Mouse (Mus musculus) granulocyte monocyte progenitor cell, adult 5-6 weeks (primary cell): ENCODE data around the gene Aes. TPM values are rescaled to one million over a fixed set of nuclear protein-coding genes. Genes with fewer than 3 reads are reported as not detected.

Experiments
- total RNA-seq, 2 experiments: library from RNA; stranded (forward) in 1 of 2; stranded (reverse) in 1 of 2; fragments of 200-712, 200-1000 nt in 1 of 2; fragments of >200 nt in 1 of 2; fragmentation: Nextera tagmentation in 1 of 2; gene quantifications; 2 replicates each; pipeline ENCODE4 v1.2.3; 2014 to 2017

The Aes gene
- total RNA-seq, 2 experiments from 2014 or later = 220 to 250 TPM

Other genes starting within 250 kb of the Aes start
- 16.2 and 16.3 TPM in 2 replicates for gene Cactin, start 238.4 kb upstream of the Aes start, total RNA-seq (2014; fragmentation: Nextera tagmentation)
- gene Cactin, start 238.4 kb upstream of the Aes start, total RNA-seq (2017) = 19.4 and 26.5 TPM in 2 replicates
- not detected in 2 replicates for gene Tbxa2r, start 230.8 kb upstream of the Aes start, total RNA-seq (2014; fragmentation: Nextera tagmentation)
- gene Tbxa2r, start 230.8 kb upstream of the Aes start, total RNA-seq (2017) = 0.09 TPM in 1 of 2 replicates, not detected in the other
- gene Gipc3, start 216.2 kb upstream of the Aes start, total RNA-seq (2014; fragmentation: Nextera tagmentation) = not detected in 2 replicates
- gene Gipc3, start 216.2 kb upstream of the Aes start, total RNA-seq (2017) = not detected in 2 replicates
- 19.1 and 43.4 TPM in 2 replicates for gene Hmg20b, start 209.0 kb upstream of the Aes start, total RNA-seq (2014; fragmentation: Nextera tagmentation)
- gene Hmg20b, start 209.0 kb upstream of the Aes start, total RNA-seq (2017) = 29.8 and 35.5 TPM in 2 replicates
- 12.0 and 17.5 TPM in 2 replicates for gene Mfsd12, start 202.0 kb upstream of the Aes start, total RNA-seq (2014; fragmentation: Nextera tagmentation)
- 10.8 and 11.5 TPM in 2 replicates for gene Mfsd12, start 202.0 kb upstream of the Aes start, total RNA-seq (2017)
- not detected in 2 replicates for gene 4930404N11Rik, start 193.7 kb upstream of the Aes start, total RNA-seq (2014; fragmentation: Nextera tagmentation)
- 0.10 and 0.26 TPM in 2 replicates for gene 4930404N11Rik, start 193.7 kb upstream of the Aes start, total RNA-seq (2017)
- 14.8 and 17.0 TPM in 2 replicates for gene Fzr1, start 181.0 kb upstream of the Aes start, total RNA-seq (2014; fragmentation: Nextera tagmentation)
- gene Fzr1, start 181.0 kb upstream of the Aes start, total RNA-seq (2017) = 13.5 and 15.3 TPM in 2 replicates
- gene Dohh, start 175.1 kb upstream of the Aes start, total RNA-seq (2014; fragmentation: Nextera tagmentation) = 12.2 and 34.9 TPM in 2 replicates
- 41.8 and 46.2 TPM in 2 replicates for gene Dohh, start 175.1 kb upstream of the Aes start, total RNA-seq (2017)
- gene Gm48551, start 175.0 kb upstream of the Aes start, total RNA-seq (2014; fragmentation: Nextera tagmentation) = 4.0 TPM in 1 of 2 replicates, not detected in the other
- 0.30 TPM in 1 of 2 replicates, not detected in the other for gene Gm48551, start 175.0 kb upstream of the Aes start, total RNA-seq (2017)
- gene Gm48552, start 170.5 kb upstream of the Aes start, total RNA-seq (2014; fragmentation: Nextera tagmentation) = 2.2 TPM in 1 of 2 replicates, not detected in the other
- not detected in 2 replicates for gene Gm48552, start 170.5 kb upstream of the Aes start, total RNA-seq (2017)
- gene Smim24, start 166.4 kb upstream of the Aes start, total RNA-seq (2014; fragmentation: Nextera tagmentation) = 37.5 and 43.6 TPM in 2 replicates
- 11.5 and 13.3 TPM in 2 replicates for gene Smim24, start 166.4 kb upstream of the Aes start, total RNA-seq (2017)
- gene Nfic, start 103.9 kb upstream of the Aes start, total RNA-seq (2014; fragmentation: Nextera tagmentation) = 39.6 and 41.7 TPM in 2 replicates
- gene Nfic, start 103.9 kb upstream of the Aes start, total RNA-seq (2017) = 5.3 and 10.5 TPM in 2 replicates
- not detected in 2 replicates for gene Celf5, start 76.8 kb upstream of the Aes start, total RNA-seq (2014; fragmentation: Nextera tagmentation)
- not detected in 2 replicates for gene Celf5, start 76.8 kb upstream of the Aes start, total RNA-seq (2017)
- gene Ncln, start 63.1 kb upstream of the Aes start, total RNA-seq (2014; fragmentation: Nextera tagmentation) = 124 and 140 TPM in 2 replicates
- 83.1 and 128 TPM in 2 replicates for gene Ncln, start 63.1 kb upstream of the Aes start, total RNA-seq (2017)
- gene S1pr4, start 59.4 kb upstream of the Aes start, total RNA-seq (2014; fragmentation: Nextera tagmentation) = 7.8 and 10.5 TPM in 2 replicates
- 7.0 and 9.2 TPM in 2 replicates for gene S1pr4, start 59.4 kb upstream of the Aes start, total RNA-seq (2017)
- 30.0 and 31.7 TPM in 2 replicates for gene Gna15, start 35.3 kb upstream of the Aes start, total RNA-seq (2014; fragmentation: Nextera tagmentation)
- gene Gna15, start 35.3 kb upstream of the Aes start, total RNA-seq (2017) = 23.8 and 34.6 TPM in 2 replicates
- 17.0 and 25.7 TPM in 2 replicates for gene Gna11, start 14.3 kb upstream of the Aes start, total RNA-seq (2014; fragmentation: Nextera tagmentation)
- 4.9 and 6.4 TPM in 2 replicates for gene Gna11, start 14.3 kb upstream of the Aes start, total RNA-seq (2017)
- gene Tle2, start 15.1 kb downstream of the Aes start, total RNA-seq (2014; fragmentation: Nextera tagmentation) = 4.4 and 5.0 TPM in 2 replicates
- gene Tle2, start 15.1 kb downstream of the Aes start, total RNA-seq (2017) = 0.17 and 2.4 TPM in 2 replicates
- 22.2 and 26.0 TPM in 2 replicates for gene Tle6, start 41.6 kb downstream of the Aes start, total RNA-seq (2014; fragmentation: Nextera tagmentation)
- gene Tle6, start 41.6 kb downstream of the Aes start, total RNA-seq (2017) = 4.9 and 7.9 TPM in 2 replicates
- gene BC025920, start 46.8 kb downstream of the Aes start, total RNA-seq (2014; fragmentation: Nextera tagmentation) = 3.7 and 4.4 TPM in 2 replicates
- gene BC025920, start 46.8 kb downstream of the Aes start, total RNA-seq (2017) = 0.26 and 1.4 TPM in 2 replicates
- 8.3 and 12.6 TPM in 2 replicates for gene Sirt6, start 68.3 kb downstream of the Aes start, total RNA-seq (2014; fragmentation: Nextera tagmentation)
- 5.3 and 6.2 TPM in 2 replicates for gene Sirt6, start 68.3 kb downstream of the Aes start, total RNA-seq (2017)
- 7.6 and 9.2 TPM in 2 replicates for gene Ankrd24, start 69.1 kb downstream of the Aes start, total RNA-seq (2014; fragmentation: Nextera tagmentation)
- gene Ankrd24, start 69.1 kb downstream of the Aes start, total RNA-seq (2017) = 7.5 and 8.3 TPM in 2 replicates
- gene Gm10778, start 89.6 kb downstream of the Aes start, total RNA-seq (2014; fragmentation: Nextera tagmentation) = 3.1 and 9.4 TPM in 2 replicates
- 4.2 and 6.1 TPM in 2 replicates for gene Gm10778, start 89.6 kb downstream of the Aes start, total RNA-seq (2017)
- gene Zfp433, start 145.3 kb downstream of the Aes start, total RNA-seq (2014; fragmentation: Nextera tagmentation) = 17.2 and 27.2 TPM in 2 replicates
- gene Zfp433, start 145.3 kb downstream of the Aes start, total RNA-seq (2017) = 12.3 and 21.7 TPM in 2 replicates
- 2.6 and 5.2 TPM in 2 replicates for gene Gm3055, start 211.7 kb downstream of the Aes start, total RNA-seq (2014; fragmentation: Nextera tagmentation)
- gene Gm3055, start 211.7 kb downstream of the Aes start, total RNA-seq (2017) = 0.39 and 1.3 TPM in 2 replicates